Comparison of ENCODE assay signal across 22 mouse cellular contexts in the genomic region with DNA sequence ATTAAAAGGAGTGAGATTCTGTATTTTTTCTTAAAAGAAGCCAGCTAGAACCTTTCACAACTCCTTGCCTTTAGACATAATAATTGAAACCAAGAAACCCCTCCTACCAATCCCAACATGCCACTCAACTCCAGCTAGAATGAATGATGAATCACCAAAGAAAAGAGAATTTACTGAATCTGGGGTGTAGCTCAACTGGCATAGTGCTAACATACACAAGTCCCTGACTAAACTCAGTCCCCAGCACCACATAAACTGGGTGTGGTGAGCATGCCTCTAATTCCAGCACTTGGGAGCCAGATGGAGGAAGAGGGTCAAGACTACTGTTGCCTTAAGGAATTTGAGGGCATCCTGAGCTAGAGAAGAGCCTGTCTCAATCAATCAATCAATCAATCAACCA.
DNase-seq lines count a peak whose midpoint lies in the region; ATAC-seq and TF ChIP-seq lines count a peak whose summit lies in the region.
"Had no signal": no experiment of that assay in that cellular context is flagged by ENCODE, and none has a peak within 500 bp of the region (broad histone marks: within the 10 kb centered on the region; RNA-seq: fewer than 3 reads in every experiment).

No protein-coding gene starts in this region.

- TF ChIP-seq CTCF in embryonic fibroblast, embryonic 13.5 days (IDR thresholded peaks at IDR 0.05; ENCODE audit: borderline replicate concordance, insufficient read depth, low read length): no peak

- H3K36me3 ChIP-seq in hindbrain, embryonic 11.5 days (ENCODE audit: control insufficient read depth, insufficient read depth, low read length): no peaks in the 10 kb centered on the region
- no peaks in the 10 kb centered on the region for H3K36me3 ChIP-seq in intestine, embryonic 15.5 days
- H3K36me3 ChIP-seq: embryonic facial prominence, embryonic 10.5 days; embryonic facial prominence, embryonic 12.5 days; forebrain, embryonic 15.5 days; G1E had no signal

- peak overlapping the region; percentile 17; the same call in 1 of the 2 replicates for H3K27ac ChIP-seq in embryonic fibroblast, embryonic 13.5 days (ENCODE audit: insufficient read depth, low read length)
- no peak overlapping the region for H3K27ac ChIP-seq in hindbrain, embryonic 11.5 days (ENCODE audit: low read depth, low read length)
- H3K27ac ChIP-seq in intestine, embryonic 15.5 days: no peak overlapping the region
- H3K27ac ChIP-seq: embryonic facial prominence, embryonic 10.5 days; embryonic facial prominence, embryonic 12.5 days; forebrain, embryonic 13.5 days; forebrain, embryonic 15.5 days had no signal

- no peak overlapping the region for H3K9ac ChIP-seq in hindbrain, embryonic 11.5 days (ENCODE audit: low read depth, low read length)
- no peak overlapping the region for H3K9ac ChIP-seq in intestine, embryonic 15.5 days
- H3K9ac ChIP-seq: embryonic facial prominence, embryonic 12.5 days; forebrain, embryonic 13.5 days; forebrain, embryonic 15.5 days; forebrain, postnatal 0 days had no signal

- ATAC-seq in hindbrain, embryonic 11.5 days (ENCODE audit: low FRiP score): no peak
- ATAC-seq in intestine, embryonic 15.5 days: no peak
- ATAC-seq: CD4-positive, CD25-positive, alpha-beta regulatory T cell, adult 4 months; forebrain, embryonic 13.5 days; forebrain, embryonic 15.5 days; forebrain, postnatal 0 days had no signal

- H3K9me3 ChIP-seq in hindbrain, embryonic 11.5 days (ENCODE audit: control insufficient read depth, low read length): no peaks in the 10 kb centered on the region
- no peaks in the 10 kb centered on the region for H3K9me3 ChIP-seq in intestine, embryonic 15.5 days
- H3K9me3 ChIP-seq: embryonic facial prominence, embryonic 10.5 days; embryonic facial prominence, embryonic 12.5 days; forebrain, embryonic 13.5 days; forebrain, embryonic 15.5 days had no signal

- TF ChIP-seq POLR2A in embryonic fibroblast, embryonic 13.5 days (IDR thresholded peaks at IDR 0.05; ENCODE audit: low read depth, low read length): no peak

- peaks cover 7% of the 10 kb centered on the region for H3K4me1 ChIP-seq in embryonic fibroblast, embryonic 13.5 days (ENCODE audit: control insufficient read depth, insufficient read depth, low read length)
- 0 out of 2 replicates have a peak, but pooled peaks cover 2% of the 10 kb centered on the region for H3K4me1 ChIP-seq in hindbrain, embryonic 11.5 days (replicated peaks; ENCODE audit: control insufficient read depth, insufficient read depth, low read length)
- H3K4me1 ChIP-seq in intestine, embryonic 15.5 days (replicated peaks): no peaks in the 10 kb centered on the region
- H3K4me1 ChIP-seq: embryonic facial prominence, embryonic 12.5 days had no signal

- peak; percentile 56 for DNase-seq in NIH3T3 (ENCODE audit: low read depth)
- no peak for DNase-seq in cerebellum, postnatal 4 days (ENCODE audit: low spot score in 2 of 2)
- DNase-seq in hindbrain, embryonic 11.5 days (ENCODE audit: low spot score): no peak
- DNase-seq: adrenal gland, adult 8-10 months; adrenal gland, postnatal 14 days; adrenal gland, postnatal 36 days; B cell, adult 2 months; cerebellum, adult 11-12 months; cerebellum, adult 2 months; cerebellum, adult 9-10 months; cerebellum, postnatal 10 days; cerebellum, postnatal 36 days; forebrain, postnatal 0 days had no signal

- H3K4me2 ChIP-seq in hindbrain, embryonic 11.5 days (replicated peaks; ENCODE audit: low read depth, low read length): no peak overlapping the region
- no peak overlapping the region for H3K4me2 ChIP-seq in intestine, embryonic 15.5 days (replicated peaks)
- H3K4me2 ChIP-seq: embryonic facial prominence, embryonic 12.5 days; forebrain, embryonic 13.5 days; forebrain, embryonic 15.5 days had no signal

- H3K27me3 ChIP-seq in hindbrain, embryonic 11.5 days (ENCODE audit: control insufficient read depth, insufficient read depth, low read length): no peaks in the 10 kb centered on the region
- no peaks in the 10 kb centered on the region for H3K27me3 ChIP-seq in intestine, embryonic 15.5 days (replicated peaks)
- H3K27me3 ChIP-seq: embryonic facial prominence, embryonic 12.5 days; forebrain, embryonic 13.5 days; forebrain, embryonic 15.5 days had no signal

- H3K4me3 ChIP-seq in embryonic fibroblast, embryonic 13.5 days (ENCODE audit: insufficient read depth, low read length): no peak overlapping the region
- no peak overlapping the region for H3K4me3 ChIP-seq in hindbrain, embryonic 11.5 days (ENCODE audit: low read depth, low read length)
- no peak overlapping the region for H3K4me3 ChIP-seq in intestine, embryonic 15.5 days (replicated peaks)
- H3K4me3 ChIP-seq: embryonic facial prominence, embryonic 10.5 days; embryonic facial prominence, embryonic 12.5 days; erythroblast, embryonic 14.5 days; forebrain, embryonic 13.5 days; forebrain, embryonic 15.5 days had no signal
